Mouse (Mus musculus): ENCODE results near the gene Mup17. TPM values are rescaled to one million over a fixed set of nuclear protein-coding genes. Genes with fewer than 3 reads are reported as not detected.
"Not testable (repeated sequence)": the region's sequence is repeated elsewhere in the genome, so short reads cannot be mapped to it uniquely, and the experiment has no call there.

Gene Mup17
- total RNA-seq (2014; rRNA removed; ENCODE audit: low replicate concordance): not detected in 2 replicates
- polyA plus RNA-seq (2015; fragmentation: Nextera tagmentation; extraction: Ambion mirVana): not detected in 2 replicates

DNA sequence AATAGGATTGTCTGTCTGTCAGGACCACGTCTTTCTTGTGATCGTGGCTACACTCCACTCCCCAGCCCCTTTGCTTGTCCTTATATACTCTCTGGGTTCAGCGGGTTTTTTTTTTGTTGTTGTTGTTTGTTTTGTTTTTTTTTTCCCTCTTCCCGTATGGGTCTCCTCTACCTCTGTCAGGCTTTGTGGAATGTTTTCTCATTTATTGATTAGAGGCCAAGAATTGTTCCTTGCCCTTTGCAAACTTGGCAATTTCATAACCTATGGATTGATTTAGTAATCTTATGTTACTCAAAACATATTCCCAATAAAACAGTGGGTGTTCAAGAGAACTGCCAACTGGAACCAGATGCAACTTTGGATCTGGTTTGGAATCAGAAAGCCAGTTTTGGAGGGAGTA, at the start of gene Mup17:
Mup17 (minus strand) TSS at position 101 of the 400 bp plus-strand sequence.
- H3K36me3 ChIP-seq (replicated peaks; ENCODE audit: control insufficient read depth, insufficient read depth, low read length); H3K4me1 ChIP-seq (ENCODE audit: control insufficient read depth, insufficient read depth); H3K27ac ChIP-seq (ENCODE audit: low read depth); H3K9ac ChIP-seq (replicated peaks; ENCODE audit: low read depth, low read length); H3K27me3 ChIP-seq (ENCODE audit: control insufficient read depth, insufficient read depth, low read length); H3K9me3 ChIP-seq (replicated peaks; ENCODE audit: control insufficient read depth, low read length); ATAC-seq (ENCODE audit: insufficient read depth, low read depth); H3K4me2 ChIP-seq (ENCODE audit: low read depth, low read length); H3K4me3 ChIP-seq (ENCODE audit: low read depth, low read length); DNase-seq (ENCODE audit: low spot score): not testable (repeated sequence)
- WGBS: 58% methylated on average over 3 of the region's 4 CpGs

DNA sequence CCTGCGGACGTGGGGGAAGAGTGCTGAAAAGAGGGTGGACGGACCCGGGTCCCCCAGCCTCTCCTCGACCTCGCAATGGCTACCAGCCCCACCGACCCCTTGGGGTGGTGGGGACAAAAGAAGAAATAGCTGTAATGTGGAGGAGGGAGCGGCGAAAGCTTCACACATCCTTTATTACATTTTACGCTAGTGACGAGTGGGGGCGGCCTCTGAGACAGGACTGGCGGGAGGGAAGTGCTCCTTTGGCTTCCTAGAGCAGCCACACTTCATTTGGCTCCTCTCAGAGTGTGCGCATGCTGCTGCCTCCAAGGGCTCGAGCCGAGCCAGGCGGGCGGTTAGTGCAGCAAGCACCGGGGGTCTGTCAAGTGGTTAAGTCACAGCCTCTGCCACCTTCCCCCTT, 24.1 kb downstream of the Mup17 start:
- DNase-seq (ENCODE audit: low spot score); H3K27me3 ChIP-seq (ENCODE audit: control insufficient read depth, insufficient read depth, low read length); H3K4me1 ChIP-seq (ENCODE audit: control insufficient read depth, insufficient read depth); H3K36me3 ChIP-seq (replicated peaks; ENCODE audit: control insufficient read depth, insufficient read depth, low read length); ATAC-seq (ENCODE audit: insufficient read depth, low read depth); H3K4me3 ChIP-seq (ENCODE audit: low read depth, low read length); H3K27ac ChIP-seq (ENCODE audit: low read depth); H3K9me3 ChIP-seq (replicated peaks; ENCODE audit: control insufficient read depth, low read length); H3K4me2 ChIP-seq (ENCODE audit: low read depth, low read length); H3K9ac ChIP-seq (replicated peaks; ENCODE audit: low read depth, low read length): not testable (repeated sequence)
- WGBS: 80% methylated on average over 19 of the region's 19 CpGs

DNA sequence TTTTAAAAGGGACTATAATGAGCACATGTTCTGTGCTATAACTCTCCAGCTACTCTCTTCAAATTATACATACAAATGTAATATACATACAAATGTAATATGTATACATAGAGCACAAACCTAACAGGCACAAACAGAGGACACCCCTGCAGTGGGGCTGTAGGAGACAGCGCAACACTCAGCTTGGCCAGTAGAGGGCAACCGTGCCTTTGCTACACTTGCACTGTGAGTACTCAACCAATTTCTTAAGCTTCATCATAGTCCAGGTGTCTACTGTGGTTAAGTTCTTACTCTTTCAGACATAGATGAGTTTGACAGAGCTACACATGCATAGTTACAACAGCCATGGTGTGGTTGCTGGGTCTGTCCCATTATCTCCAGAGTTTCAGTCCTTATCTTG, 39.8 kb downstream of the Mup17 start:
- TF ChIP-seq CTCF (IDR thresholded peaks at IDR 0.05; ENCODE audit: low read depth): peak; percentile 13

More for the DNA sequence above, 39.8 kb downstream of the Mup17 start:
- not testable (repeated sequence) for H3K4me1 ChIP-seq (ENCODE audit: control insufficient read depth, insufficient read depth); H3K36me3 ChIP-seq (replicated peaks; ENCODE audit: control insufficient read depth, insufficient read depth, low read length); H3K9me3 ChIP-seq (replicated peaks; ENCODE audit: control insufficient read depth, low read length); H3K9ac ChIP-seq (replicated peaks; ENCODE audit: low read depth, low read length); H3K27me3 ChIP-seq (ENCODE audit: control insufficient read depth, insufficient read depth, low read length); H3K27ac ChIP-seq (ENCODE audit: low read depth); ATAC-seq (ENCODE audit: insufficient read depth, low read depth); DNase-seq (ENCODE audit: low spot score); H3K4me3 ChIP-seq (ENCODE audit: low read depth, low read length); H3K4me2 ChIP-seq (ENCODE audit: low read depth, low read length)
- WGBS: 27% methylated on average over 2 of the region's 2 CpGs

Other genes with a start within 250 kb of the Mup17 start
- not detected in 2 replicates for gene Mup15, start 156.1 kb downstream of the Mup17 start, total RNA-seq (2014; rRNA removed; ENCODE audit: low replicate concordance)
- gene Mup15, start 156.1 kb downstream of the Mup17 start, polyA plus RNA-seq (2015; fragmentation: Nextera tagmentation; extraction: Ambion mirVana): not detected in 2 replicates
- gene Mup16, start 76.3 kb downstream of the Mup17 start, total RNA-seq (2014; rRNA removed; ENCODE audit: low replicate concordance): not detected in 2 replicates
- not detected in 2 replicates for gene Mup16, start 76.3 kb downstream of the Mup17 start, polyA plus RNA-seq (2015; fragmentation: Nextera tagmentation; extraction: Ambion mirVana)
- not detected in 2 replicates for gene Mup18, start 78.3 kb upstream of the Mup17 start, total RNA-seq (2014; rRNA removed; ENCODE audit: low replicate concordance)
- not detected in 2 replicates for gene Mup18, start 78.3 kb upstream of the Mup17 start, polyA plus RNA-seq (2015; fragmentation: Nextera tagmentation; extraction: Ambion mirVana)
- gene Mup19, start 186.4 kb upstream of the Mup17 start, total RNA-seq (2014; rRNA removed; ENCODE audit: low replicate concordance): not detected in 2 replicates
- not detected in 2 replicates for gene Mup19, start 186.4 kb upstream of the Mup17 start, polyA plus RNA-seq (2015; fragmentation: Nextera tagmentation; extraction: Ambion mirVana)
- not detected in 2 replicates for gene Mup5, start 239.4 kb upstream of the Mup17 start, total RNA-seq (2014; rRNA removed; ENCODE audit: low replicate concordance)
- gene Mup5, start 239.4 kb upstream of the Mup17 start, polyA plus RNA-seq (2015; fragmentation: Nextera tagmentation; extraction: Ambion mirVana): not detected in 2 replicates

Data from heart, postnatal 0 days (tissue).